Mouse (Mus musculus) retina, postnatal 7 days (tissue): ENCODE data around the gene Taf15.
A peak's percentile ranks its signal among the peaks of the same experiment; 100 is the strongest.

Source experiments
- DNase-seq: peaks from one replicate; pipeline ENCODE4 v3.0.0-alpha.2; 2012; ENCODE audit warnings: low read depth, low spot score

Gene Taf15

GRCm38 (mm10) chr11:83472324-83473234 is at the start of gene Taf15:
Gene Taf15 (plus strand): TSS chr11:83473086.
- DNase-seq: peak; percentile 99

- peak; percentile 69 for DNase-seq
Observed at GRCm38 (mm10) chr11:83424681-83425080, 48.2 kb upstream of the Taf15 start.

- no peak for DNase-seq
Observed at GRCm38 (mm10) chr11:83426964-83427363, 45.9 kb upstream of the Taf15 start.

- no peak for DNase-seq
Observed at GRCm38 (mm10) chr11:83429355-83429754, 43.5 kb upstream of the Taf15 start, which contains the start of gene Gas2l2. Gene Gas2l2 (minus strand): TSS chr11:83429455.

- DNase-seq: no peak
Observed at GRCm38 (mm10) chr11:83432533-83432932, 40.4 kb upstream of the Taf15 start.

- no peak for DNase-seq
Observed at GRCm38 (mm10) chr11:83437377-83437776, 35.5 kb upstream of the Taf15 start, which contains the start of gene 1700020L24Rik. Gene 1700020L24Rik (plus strand): TSS chr11:83437677.

- no peak for DNase-seq
Observed at GRCm38 (mm10) chr11:83439426-83440060, 33.3 kb upstream of the Taf15 start.

GRCm38 (mm10) chr11:83440081-83441064 is 32.5 kb upstream of the Taf15 start:
- peak; percentile 91 for DNase-seq

- no peak for DNase-seq
Observed at GRCm38 (mm10) chr11:83441235-83441634, 31.7 kb upstream of the Taf15 start.

GRCm38 (mm10) chr11:83442596-83443267 is 30.2 kb upstream of the Taf15 start:
- DNase-seq: peak; percentile 72

- DNase-seq: no peak
Observed at GRCm38 (mm10) chr11:83443824-83444223, 29.1 kb upstream of the Taf15 start.

GRCm38 (mm10) chr11:83445001-83445400 is 27.9 kb upstream of the Taf15 start:
- DNase-seq: no peak

- no peak for DNase-seq
Observed at GRCm38 (mm10) chr11:83447612-83448011, 25.3 kb upstream of the Taf15 start.

- no peak for DNase-seq
Observed at GRCm38 (mm10) chr11:83448021-83448926, 24.6 kb upstream of the Taf15 start.

- no peak for DNase-seq
Observed at GRCm38 (mm10) chr11:83448927-83449236, 24.0 kb upstream of the Taf15 start.

- no peak for DNase-seq
Observed at GRCm38 (mm10) chr11:83449298-83449697, 23.6 kb upstream of the Taf15 start.

GRCm38 (mm10) chr11:83450550-83450949 is 22.3 kb upstream of the Taf15 start:
- no peak for DNase-seq

- DNase-seq: no peak
Observed at GRCm38 (mm10) chr11:83451281-83451680, 21.6 kb upstream of the Taf15 start.

- DNase-seq: no peak
Observed at GRCm38 (mm10) chr11:83454548-83454947, 18.3 kb upstream of the Taf15 start.

GRCm38 (mm10) chr11:83455608-83456007 is 17.3 kb upstream of the Taf15 start:
- DNase-seq: no peak
